Mouse (Mus musculus): ENCODE measurements around the gene Lrrc20. TPM values are rescaled to one million over a fixed set of nuclear protein-coding genes. Genes with fewer than 3 reads are reported as not detected.

Lrrc20 gene
- polyA plus RNA-seq, 1 experiment from 2014 or later: 6.7 TPM

DNA sequence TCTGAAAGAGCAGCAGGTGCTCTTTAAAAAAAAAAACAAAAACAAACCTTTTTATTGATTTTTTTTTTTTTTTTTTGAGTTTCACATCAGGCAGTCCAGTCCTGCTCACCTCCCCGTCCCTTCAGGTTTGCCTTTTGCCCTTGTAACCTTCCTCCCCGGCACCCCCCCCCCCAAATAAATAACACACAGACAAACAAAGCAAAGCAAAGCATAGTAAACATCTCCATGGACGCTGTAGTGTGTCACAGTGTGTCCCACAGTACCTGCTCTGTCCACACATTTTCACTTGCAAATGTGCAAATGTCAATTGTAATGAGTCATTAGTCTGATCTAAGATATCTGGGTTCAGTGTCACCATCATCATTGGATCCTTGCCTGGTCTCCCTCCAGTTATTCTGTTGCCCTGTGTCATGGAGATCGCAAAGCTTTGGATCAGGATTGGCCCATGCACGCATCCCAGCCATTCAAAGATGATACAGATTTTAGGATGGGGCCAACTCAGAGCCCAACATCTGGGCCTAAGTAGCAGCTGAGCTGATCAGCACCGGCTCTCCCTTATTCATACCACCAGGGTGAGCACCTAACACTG lies 13.0 kb downstream of the Lrrc20 start:
- Histone ChIP-seq H3K36me3 (ENCODE audit: control insufficient read depth, insufficient read depth, low read length) (no peaks in the 10 kb centered on the region), H3K4me2 (replicated peaks; ENCODE audit: low read depth) (no peak overlapping the region), H3K27me3 (ENCODE audit: control insufficient read depth, insufficient read depth, low read length) (no peaks in the 10 kb centered on the region), H3K4me1 (replicated peaks; ENCODE audit: control insufficient read depth, insufficient read depth) (no peaks in the 10 kb centered on the region), H3K9ac (ENCODE audit: low read length) (no peak overlapping the region), H3K27ac (replicated peaks) (no peak overlapping the region), H3K4me3 (ENCODE audit: low read depth, low read length) (no peak overlapping the region), H3K9me3 (ENCODE audit: control insufficient read depth, low read length) (no peaks in the 10 kb centered on the region)
- WGBS: 78% methylated on average over 6 of the region's 6 CpGs
- TF ChIP-seq CTCF (IDR thresholded peaks at IDR 0.05; ENCODE audit: low read depth) (no peak), EP300 (optimal IDR thresholded peaks at IDR 0.05) (no peak)
- DNase-seq (ENCODE audit: low spot score): no peak
- ATAC-seq (ENCODE audit: low FRiP score, low TSS enrichment): no peak

DNA sequence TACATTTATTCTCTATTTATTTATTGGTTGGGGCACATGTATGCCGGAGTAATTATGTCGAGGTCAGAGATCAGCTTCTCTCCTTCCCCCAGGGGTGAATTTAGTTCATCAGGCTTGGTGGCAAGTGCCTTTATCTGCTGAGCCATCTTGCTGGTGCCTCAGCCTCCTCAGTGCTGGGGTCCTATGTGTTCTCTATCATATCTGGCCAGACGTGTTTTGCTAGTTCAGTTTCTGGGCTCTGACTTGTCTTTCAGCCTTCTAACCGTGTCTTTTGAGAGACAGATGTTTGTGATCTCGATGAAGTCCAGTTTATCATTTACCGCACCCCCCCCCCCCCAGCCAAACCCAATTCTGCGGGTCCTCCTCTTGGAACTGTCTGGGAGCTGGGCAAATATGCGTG lies 16.0 kb downstream of the Lrrc20 start:
- Histone ChIP-seq H3K9ac (ENCODE audit: low read length) (no peak overlapping the region), H3K4me3 (ENCODE audit: low read depth, low read length) (no peak overlapping the region), H3K27ac (replicated peaks) (no peak overlapping the region), H3K4me2 (replicated peaks; ENCODE audit: low read depth) (0 out of 2 replicates have a peak overlapping the region, but pooled peaks have one; percentile 6), H3K36me3 (ENCODE audit: control insufficient read depth, insufficient read depth, low read length) (no peaks in the 10 kb centered on the region), H3K4me1 (replicated peaks; ENCODE audit: control insufficient read depth, insufficient read depth) (no peaks in the 10 kb centered on the region; the same call in 1 of the 2 replicates), H3K9me3 (ENCODE audit: control insufficient read depth, low read length) (no peaks in the 10 kb centered on the region), H3K27me3 (ENCODE audit: control insufficient read depth, insufficient read depth, low read length) (no peaks in the 10 kb centered on the region)
- WGBS: 28% methylated on average over 8 of the region's 8 CpGs
- TF ChIP-seq EP300 (optimal IDR thresholded peaks at IDR 0.05): no peak
- no peak for TF ChIP-seq CTCF (IDR thresholded peaks at IDR 0.05; ENCODE audit: low read depth)
- no peak for ATAC-seq (ENCODE audit: low FRiP score, low TSS enrichment)
- DNase-seq (ENCODE audit: low spot score): no peak

DNA sequence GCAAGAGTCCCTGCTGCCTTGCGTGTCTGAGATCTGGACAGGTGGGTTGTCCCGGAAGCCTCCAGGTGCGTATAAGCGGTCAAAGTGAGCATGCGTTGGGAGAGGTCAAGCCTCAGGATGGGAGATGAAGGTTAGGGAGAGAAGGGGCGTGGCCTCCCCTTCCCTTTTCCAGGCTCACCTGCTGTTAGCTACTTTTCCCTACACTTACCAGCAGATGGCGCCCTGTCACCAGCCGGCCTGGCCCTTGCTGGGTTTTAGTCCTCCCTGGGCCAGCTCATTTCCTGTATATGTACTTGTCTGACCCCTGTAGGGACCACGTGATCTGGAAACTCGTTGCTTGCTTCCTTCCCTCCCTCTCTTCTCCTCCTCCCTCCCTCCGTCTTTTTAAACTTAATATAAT lies 16.4 kb downstream of the Lrrc20 start:
- DNase-seq (ENCODE audit: low spot score) (peak; percentile 88), ATAC-seq (ENCODE audit: low FRiP score, low TSS enrichment) (peak; percentile 86)
- no peak overlapping the region for H3K4me3 ChIP-seq (ENCODE audit: low read depth, low read length)
- TF ChIP-seq CTCF (IDR thresholded peaks at IDR 0.05; ENCODE audit: low read depth) (peak; percentile 96), EP300 (optimal IDR thresholded peaks at IDR 0.05) (no peak)
- 0 out of 2 replicates have a peak overlapping the region, but pooled peaks have one; percentile 6 for H3K4me2 ChIP-seq (replicated peaks; ENCODE audit: low read depth)
- no peaks in the 10 kb centered on the region; the same call in 1 of the 2 replicates for H3K4me1 ChIP-seq (replicated peaks; ENCODE audit: control insufficient read depth, insufficient read depth)
- H3K9ac ChIP-seq (ENCODE audit: low read length): no peak overlapping the region
- H3K27ac ChIP-seq (replicated peaks): no peak overlapping the region
- no peaks in the 10 kb centered on the region for H3K9me3 ChIP-seq (ENCODE audit: control insufficient read depth, low read length)
- no peaks in the 10 kb centered on the region for H3K36me3 ChIP-seq (ENCODE audit: control insufficient read depth, insufficient read depth, low read length)
- WGBS: 7% methylated on average over 11 of the region's 11 CpGs
- H3K27me3 ChIP-seq (ENCODE audit: control insufficient read depth, insufficient read depth, low read length): no peaks in the 10 kb centered on the region

DNA sequence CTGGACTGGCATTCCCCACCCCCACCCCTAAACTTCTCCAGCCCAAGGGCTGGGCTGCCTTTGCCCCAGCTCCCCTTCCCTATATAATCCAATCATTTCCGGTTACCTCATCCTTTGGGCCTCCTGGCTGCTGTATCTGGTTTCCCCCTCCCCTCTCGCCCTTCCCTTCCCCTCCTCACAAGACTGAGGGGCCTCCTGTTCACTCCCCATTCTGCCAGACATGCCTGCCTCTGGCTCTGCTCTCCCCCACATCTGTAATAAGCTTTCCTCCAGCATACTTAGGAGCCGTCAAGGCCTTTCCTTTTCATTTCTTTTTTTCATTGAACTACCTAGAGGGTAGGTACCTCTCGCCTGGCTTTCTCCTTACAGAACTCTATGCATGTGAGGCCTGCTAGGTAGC lies 19.9 kb downstream of the Lrrc20 start:
- no peak for DNase-seq (ENCODE audit: low spot score)
- no peaks in the 10 kb centered on the region for H3K36me3 ChIP-seq (ENCODE audit: control insufficient read depth, insufficient read depth, low read length)
- no peak overlapping the region for H3K4me3 ChIP-seq (ENCODE audit: low read depth, low read length)
- no peaks in the 10 kb centered on the region for H3K9me3 ChIP-seq (ENCODE audit: control insufficient read depth, low read length)
- no peaks in the 10 kb centered on the region for H3K27me3 ChIP-seq (ENCODE audit: control insufficient read depth, insufficient read depth, low read length)
- no peaks in the 10 kb centered on the region; the same call in 1 of the 2 replicates for H3K4me1 ChIP-seq (replicated peaks; ENCODE audit: control insufficient read depth, insufficient read depth)
- WGBS: 59% methylated on average over 4 of the region's 4 CpGs
- no peak overlapping the region for H3K27ac ChIP-seq (replicated peaks)
- H3K9ac ChIP-seq (ENCODE audit: low read length): no peak overlapping the region
- no peak overlapping the region for H3K4me2 ChIP-seq (replicated peaks; ENCODE audit: low read depth)
- ATAC-seq (ENCODE audit: low FRiP score, low TSS enrichment): no peak
- TF ChIP-seq CTCF (IDR thresholded peaks at IDR 0.05; ENCODE audit: low read depth): no peak
- no peak for TF ChIP-seq EP300 (optimal IDR thresholded peaks at IDR 0.05)

DNA sequence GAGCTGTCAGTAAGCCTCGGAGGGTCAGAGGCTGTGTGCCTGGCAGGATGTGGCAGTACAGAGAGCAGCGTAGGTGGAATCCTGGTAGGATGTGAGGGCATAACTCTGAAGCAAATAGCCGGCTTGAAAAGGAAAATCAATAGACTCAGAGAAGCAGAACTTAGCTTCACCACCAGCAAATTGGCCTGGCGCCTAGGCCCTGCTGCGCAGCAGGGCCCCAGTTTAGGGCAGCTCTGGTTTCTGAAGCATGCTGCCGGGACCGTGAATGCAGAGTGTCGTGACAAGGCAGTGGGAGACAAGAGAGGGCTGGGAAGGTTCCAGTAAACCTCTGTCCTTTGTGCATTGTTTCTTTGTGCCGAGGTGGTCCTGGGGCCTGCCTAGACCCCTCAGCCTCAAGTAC lies 20.6 kb downstream of the Lrrc20 start:
- no peak overlapping the region for H3K27ac ChIP-seq (replicated peaks)
- 52% methylated on average over 9 of the region's 9 CpGs for WGBS
- TF ChIP-seq EP300 (optimal IDR thresholded peaks at IDR 0.05): no peak
- TF ChIP-seq CTCF (IDR thresholded peaks at IDR 0.05; ENCODE audit: low read depth): no peak

More for the DNA sequence above, 20.6 kb downstream of the Lrrc20 start:
- Histone ChIP-seq H3K36me3 (ENCODE audit: control insufficient read depth, insufficient read depth, low read length) (no peaks in the 10 kb centered on the region), H3K4me2 (replicated peaks; ENCODE audit: low read depth) (no peak overlapping the region), H3K9me3 (ENCODE audit: control insufficient read depth, low read length) (no peaks in the 10 kb centered on the region), H3K9ac (ENCODE audit: low read length) (no peak overlapping the region), H3K4me3 (ENCODE audit: low read depth, low read length) (no peak overlapping the region), H3K27me3 (ENCODE audit: control insufficient read depth, insufficient read depth, low read length) (no peaks in the 10 kb centered on the region), H3K4me1 (replicated peaks; ENCODE audit: control insufficient read depth, insufficient read depth) (no peaks in the 10 kb centered on the region; the same call in 1 of the 2 replicates)
- DNase-seq (ENCODE audit: low spot score) (no peak), ATAC-seq (ENCODE audit: low FRiP score, low TSS enrichment) (no peak)
